Mouse (Mus musculus) embryonic facial prominence, embryonic 10.5 days (tissue): ENCODE measurements around the gene Lnx2. TPM values are rescaled to one million over a fixed set of nuclear protein-coding genes. Genes with fewer than 3 reads are reported as not detected.

Experiments
- DNase-seq: peaks from one replicate; pipeline ENCODE4 v3.0.0-alpha.2; 2017; ENCODE audit warnings: low spot score
- H3K27ac ChIP-seq: fragments of 300-500 bp; sonication (generic); replicated peaks from 2 replicates; pipeline ENCODE4 v1.5.1; 2016; ENCODE audit warnings: mild to moderate bottlenecking
- H3K27me3 ChIP-seq: fragments of 300-500 bp; sonication (generic); replicated peaks from 2 replicates; pipeline ENCODE4 v1.6.1; 2016; ENCODE audit warnings: low read depth, mild to moderate bottlenecking; ENCODE audit not compliant: poor library complexity, severe bottlenecking
- H3K36me3 ChIP-seq: fragments of 300-500 bp; sonication (generic); replicated peaks from 2 replicates; pipeline ENCODE4 v1.6.1; 2016; ENCODE audit warnings: mild to moderate bottlenecking, moderate library complexity
- H3K4me1 ChIP-seq: fragments of 300-500 bp; sonication (generic); 2 replicates; pipeline ENCODE4 v1.6.1; 2016
- H3K4me3 ChIP-seq: fragments of 300-500 bp; sonication (generic); 2 replicates; pipeline ENCODE4 v1.5.1; 2016; ENCODE audit warnings: mild to moderate bottlenecking, moderate library complexity
- H3K9me3 ChIP-seq: fragments of 300-500 bp; sonication (generic); 2 replicates; pipeline ENCODE4 v1.6.1; 2016; ENCODE audit warnings: mild to moderate bottlenecking
- WGBS: fragments of 180-500 bp; shearing (Covaris S2); methylation state at CpG from one replicate; pipeline ENCODE4 v1.1.7; 2016; 5-methylcytosine and 5-hydroxymethylcytosine counted together
- polyA plus RNA-seq: library from polyadenylated mRNA; unstranded; fragments of >200 nt; fragmentation: Nextera tagmentation; extraction: Ambion mirVana; gene quantifications from 2 replicates; pipeline ENCODE4 v1.2.1, GENCODE M21; 2016

Lnx2 gene
- polyA plus RNA-seq, 1 experiment from 2014 or later, result 11.6 TPM

GRCm38 (mm10) chr5:146989051-146989450 is 87.3 kb downstream of the Lnx2 start:
- Histone ChIP-seq H3K36me3 (no peaks in the 10 kb centered on the region), H3K4me3 (no peak overlapping the region), H3K9me3 (no peaks in the 10 kb centered on the region), H3K4me1 (0 out of 2 replicates have a peak, but pooled peaks cover 2% of the 10 kb centered on the region), H3K27me3 (peaks cover 21% of the 10 kb centered on the region), H3K27ac (no peak overlapping the region)
- no peak for DNase-seq
- 84% methylated on average over 5 of the region's 5 CpGs for WGBS

GRCm38 (mm10) chr5:146987588-146987987 is 88.8 kb downstream of the Lnx2 start:
- Histone ChIP-seq H3K4me3 (no peak overlapping the region), H3K9me3 (no peaks in the 10 kb centered on the region), H3K27me3 (peaks cover 32% of the 10 kb centered on the region), H3K4me1 (0 out of 2 replicates have a peak, but pooled peaks cover 2% of the 10 kb centered on the region), H3K36me3 (no peaks in the 10 kb centered on the region), H3K27ac (no peak overlapping the region)
- no peak for DNase-seq
- 86% methylated on average over 10 of the region's 10 CpGs for WGBS

- Histone ChIP-seq H3K9me3 (no peaks in the 10 kb centered on the region), H3K27ac (no peak overlapping the region), H3K36me3 (no peaks in the 10 kb centered on the region), H3K27me3 (peaks cover 44% of the 10 kb centered on the region), H3K4me3 (no peak overlapping the region), H3K4me1 (0 out of 2 replicates have a peak, but pooled peaks cover 2% of the 10 kb centered on the region)
- no peak for DNase-seq
- WGBS, result 66% methylated on average over 21 of the region's 21 CpGs
These were observed 90.5 kb downstream of the Lnx2 start for GRCm38 (mm10) chr5:146985725-146986433.

GRCm38 (mm10) chr5:146983216-146983615 is 93.2 kb downstream of the Lnx2 start:
- Histone ChIP-seq H3K36me3 (no peaks in the 10 kb centered on the region), H3K4me1 (0 out of 2 replicates have a peak, but pooled peaks cover 2% of the 10 kb centered on the region), H3K27ac (no peak overlapping the region), H3K4me3 (no peak overlapping the region), H3K9me3 (no peaks in the 10 kb centered on the region), H3K27me3 (peaks cover 44% of the 10 kb centered on the region)
- 16% methylated on average over 8 of the region's 8 CpGs for WGBS
- DNase-seq, result peak; percentile 76

GRCm38 (mm10) chr5:146981376-146981775 is 95.0 kb downstream of the Lnx2 start:
- no peak for DNase-seq
- Histone ChIP-seq H3K4me3 (no peak overlapping the region), H3K27ac (no peak overlapping the region), H3K4me1 (0 out of 2 replicates have a peak, but pooled peaks cover under 1% of the 10 kb centered on the region), H3K36me3 (no peaks in the 10 kb centered on the region), H3K9me3 (no peaks in the 10 kb centered on the region), H3K27me3 (peaks cover 44% of the 10 kb centered on the region)
- WGBS, result 82% methylated on average over 6 of the region's 6 CpGs

- Histone ChIP-seq H3K36me3 (no peaks in the 10 kb centered on the region), H3K4me3 (no peak overlapping the region), H3K9me3 (no peaks in the 10 kb centered on the region), H3K27ac (no peak overlapping the region), H3K27me3 (peaks cover 6% of the 10 kb centered on the region; the same call in 1 of the 2 replicates), H3K4me1 (no peaks in the 10 kb centered on the region)
- DNase-seq, result no peak
- WGBS, result 74% methylated on average over 13 of the region's 13 CpGs
These were observed 101.6 kb downstream of the Lnx2 start for GRCm38 (mm10) chr5:146974781-146975123.

GRCm38 (mm10) chr5:146973858-146974780 is 102.3 kb downstream of the Lnx2 start:
- WGBS, result 87% methylated on average over 25 of the region's 25 CpGs
- peaks cover 6% of the 10 kb centered on the region; the same call in 1 of the 2 replicates for H3K27me3 ChIP-seq
- no peak overlapping the region for H3K27ac ChIP-seq
- no peaks in the 10 kb centered on the region for H3K36me3 ChIP-seq
- no peak overlapping the region for H3K4me3 ChIP-seq
- no peaks in the 10 kb centered on the region for H3K9me3 ChIP-seq
- H3K4me1 ChIP-seq, result peaks cover 2% of the 10 kb centered on the region
- DNase-seq, result no peak

- Histone ChIP-seq H3K36me3 (no peaks in the 10 kb centered on the region), H3K27me3 (peaks cover 6% of the 10 kb centered on the region; the same call in 1 of the 2 replicates), H3K9me3 (no peaks in the 10 kb centered on the region), H3K27ac (no peak overlapping the region), H3K4me1 (peaks cover 6% of the 10 kb centered on the region), H3K4me3 (no peak overlapping the region)
- 86% methylated on average over 9 of the region's 9 CpGs for WGBS
- DNase-seq, result no peak
These were observed 103.0 kb downstream of the Lnx2 start for GRCm38 (mm10) chr5:146973353-146973752.

GRCm38 (mm10) chr5:146971776-146972561 is 104.4 kb downstream of the Lnx2 start:
- H3K9me3 ChIP-seq, result no peaks in the 10 kb centered on the region
- WGBS, result 72% methylated on average over 10 of the region's 10 CpGs
- peaks cover 7% of the 10 kb centered on the region; the same call in 1 of the 2 replicates for H3K27me3 ChIP-seq
- H3K27ac ChIP-seq, result no peak overlapping the region
- DNase-seq, result no peak
- H3K4me3 ChIP-seq, result no peak overlapping the region
- peaks cover 6% of the 10 kb centered on the region for H3K4me1 ChIP-seq
- no peaks in the 10 kb centered on the region for H3K36me3 ChIP-seq

- no peak overlapping the region for H3K27ac ChIP-seq
- H3K4me1 ChIP-seq, result peaks cover 10% of the 10 kb centered on the region
- no peaks in the 10 kb centered on the region for H3K36me3 ChIP-seq
- no peaks in the 10 kb centered on the region for H3K9me3 ChIP-seq
- 61% methylated on average over 13 of the region's 13 CpGs for WGBS
- no peak overlapping the region for H3K4me3 ChIP-seq
- peaks cover 11% of the 10 kb centered on the region; the same call in 1 of the 2 replicates for H3K27me3 ChIP-seq
- peak; percentile 30 for DNase-seq
These were observed 107.5 kb downstream of the Lnx2 start for GRCm38 (mm10) chr5:146968695-146969393.
